Mouse (Mus musculus): ENCODE measurements around the gene Gm9507. TPM values are rescaled to one million over a fixed set of nuclear protein-coding genes. Genes with fewer than 3 reads are reported as not detected.

Gene Gm9507
- polyA plus RNA-seq (2016; fragmentation: Nextera tagmentation; extraction: Ambion mirVana): not detected in 2 replicates

DNA sequence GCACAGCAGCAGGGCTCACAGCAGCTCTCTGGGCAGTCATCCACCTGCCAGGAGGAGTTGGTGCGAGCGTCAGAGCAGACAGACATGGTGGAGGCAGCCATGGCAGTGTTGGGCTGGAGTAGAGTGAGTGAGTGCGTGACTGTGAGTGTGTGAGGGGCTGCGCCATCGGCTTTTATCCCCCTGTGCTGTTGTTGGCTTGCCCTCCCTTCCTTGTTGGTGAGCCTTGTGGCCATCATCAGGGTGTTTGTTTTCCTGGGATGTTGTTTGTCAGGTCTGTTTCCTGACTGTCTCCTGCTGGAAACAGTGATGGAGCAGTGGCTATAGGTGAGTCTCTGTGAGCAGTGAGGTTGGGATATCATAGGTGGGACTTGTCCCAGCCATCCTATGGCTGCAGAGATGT, at the start of gene Gm9507:
TSS of gene Gm9507 (minus strand) at position 101 of the 400 bp plus-strand sequence.
- 74% methylated on average over 5 of the region's 5 CpGs for WGBS

DNA sequence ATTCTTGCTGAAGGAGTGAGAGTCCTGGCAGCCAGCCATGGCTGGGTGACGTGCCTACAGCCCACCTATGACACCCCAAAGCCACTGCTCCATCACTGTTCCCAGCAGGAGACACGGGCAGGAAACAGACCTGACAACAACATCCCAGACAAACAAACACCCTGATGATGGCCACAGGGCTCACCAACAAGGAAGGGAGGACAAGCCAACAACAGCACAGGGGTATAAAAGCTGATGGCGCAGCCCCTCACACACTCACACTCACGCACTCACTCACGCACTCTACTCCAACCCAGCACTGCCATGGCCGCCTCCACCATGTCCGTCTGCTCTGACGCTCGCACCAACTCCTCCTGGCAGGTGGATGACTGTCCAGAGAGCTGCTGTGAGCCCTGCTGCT, 40.9 kb upstream of the Gm9507 start, which contains the start of gene Gm10318:
TSS of gene Gm10318 (plus strand) at position 301 of the 400 bp plus-strand sequence.
- 74% methylated on average over 9 of the region's 9 CpGs for WGBS
- DNase-seq (ENCODE audit: low spot score): no peak
- Histone ChIP-seq H3K27me3 (ENCODE audit: low read depth, poor library complexity, severe bottlenecking) (no peaks in the 10 kb centered on the region), H3K27ac (no peak within 1 kb of the TSS), H3K9me3 (replicated peaks) (no peaks in the 10 kb centered on the region), H3K4me3 (no peak within 1 kb of the TSS), H3K4me1 (0 out of 2 replicates have a peak, but pooled peaks cover 2% of the 10 kb centered on the region), H3K36me3 (no peaks in the 10 kb centered on the region)

More for the DNA sequence above, at the start of gene Gm9507:
- Histone ChIP-seq H3K9me3 (replicated peaks) (no peaks in the 10 kb centered on the region; the same call in 1 of the 2 replicates), H3K27ac (no peak within 1 kb of the TSS), H3K27me3 (ENCODE audit: low read depth, poor library complexity, severe bottlenecking) (no peaks in the 10 kb centered on the region), H3K4me3 (no peak within 1 kb of the TSS), H3K36me3 (no peaks in the 10 kb centered on the region), H3K4me1 (peaks cover 4% of the 10 kb centered on the region; the same call in 1 of the 2 replicates)
- no peak for DNase-seq (ENCODE audit: low spot score)

DNA sequence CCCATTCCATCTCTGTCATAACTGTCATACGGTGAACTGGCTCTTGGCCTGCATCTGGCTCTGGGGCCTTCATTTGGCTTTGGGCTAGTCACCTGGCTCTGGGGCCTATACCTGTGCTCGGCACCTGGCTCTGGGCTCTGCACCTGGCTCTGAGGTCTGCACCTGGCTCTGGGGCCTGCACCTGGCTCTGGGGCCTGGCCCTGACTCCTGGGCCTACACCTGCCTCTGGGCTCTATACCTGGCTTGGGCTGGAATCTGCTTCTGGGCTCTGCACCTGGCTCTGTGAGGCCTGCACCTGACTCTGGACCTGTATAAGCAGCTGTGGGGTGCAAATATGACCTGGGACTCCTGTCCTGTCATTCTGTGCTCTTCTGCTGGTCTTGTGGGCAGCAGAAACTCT, 35.9 kb upstream of the Gm9507 start:
- H3K4me3 ChIP-seq: no peak overlapping the region
- 90% methylated on average over 2 of the region's 2 CpGs for WGBS
- H3K4me1 ChIP-seq: no peaks in the 10 kb centered on the region
- no peaks in the 10 kb centered on the region for H3K36me3 ChIP-seq
- no peak overlapping the region for H3K27ac ChIP-seq
- no peak for DNase-seq (ENCODE audit: low spot score)
- no peaks in the 10 kb centered on the region for H3K27me3 ChIP-seq (ENCODE audit: low read depth, poor library complexity, severe bottlenecking)
- no peaks in the 10 kb centered on the region; the same call in 1 of the 2 replicates for H3K9me3 ChIP-seq (replicated peaks)

DNA sequence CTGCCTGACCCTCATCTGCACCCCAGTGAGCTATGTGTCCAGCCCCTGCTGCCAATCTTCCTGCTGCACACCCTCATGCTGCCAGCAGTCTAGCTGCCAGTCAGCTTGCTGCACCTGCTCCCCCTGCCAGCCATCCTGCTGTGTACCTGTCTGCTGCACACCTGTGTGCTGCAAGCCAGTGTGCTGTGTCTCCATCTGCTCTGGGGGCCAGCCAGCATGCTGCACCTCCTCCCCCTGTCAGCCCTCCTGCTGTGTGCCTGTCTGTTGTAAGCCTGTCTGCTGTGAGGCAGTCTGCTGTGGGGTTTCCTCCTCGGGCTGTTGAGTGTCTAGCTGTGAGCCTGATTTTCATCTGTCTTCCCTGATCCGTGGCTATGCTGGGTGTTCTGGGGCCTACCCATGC, 35.3 kb upstream of the Gm9507 start:
- DNase-seq (ENCODE audit: low spot score): no peak
- H3K4me1 ChIP-seq: no peaks in the 10 kb centered on the region
- no peaks in the 10 kb centered on the region for H3K27me3 ChIP-seq (ENCODE audit: low read depth, poor library complexity, severe bottlenecking)
- H3K27ac ChIP-seq: no peak overlapping the region
- H3K36me3 ChIP-seq: no peaks in the 10 kb centered on the region
- H3K4me3 ChIP-seq: no peak overlapping the region
- H3K9me3 ChIP-seq (replicated peaks): no peaks in the 10 kb centered on the region; the same call in 1 of the 2 replicates
- 26% methylated on average over 2 of the region's 2 CpGs for WGBS

DNA sequence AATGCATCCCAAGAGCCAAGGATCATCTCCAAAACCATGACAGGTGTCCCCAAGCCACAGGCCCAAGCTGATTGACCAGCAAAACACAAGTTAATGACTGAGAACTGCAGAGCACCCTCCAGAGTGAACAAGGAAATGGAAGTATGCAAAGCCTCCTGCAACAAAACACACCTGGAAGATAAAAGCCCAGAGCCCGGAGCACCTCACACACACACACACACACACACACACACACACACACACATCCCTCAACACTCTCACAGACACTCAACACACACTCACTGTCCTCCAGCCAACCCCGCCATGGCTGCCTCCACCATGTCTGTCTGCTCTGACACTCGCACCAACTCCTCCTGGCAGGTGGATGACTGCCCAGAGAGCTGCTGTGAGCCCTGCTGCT, 34.9 kb upstream of the Gm9507 start, which contains the start of gene Gm36176:
TSS of gene Gm36176 (plus strand) at position 301 of the 400 bp plus-strand sequence.
- WGBS: 73% methylated on average over 3 of the region's 3 CpGs
- Histone ChIP-seq H3K9me3 (replicated peaks) (no peaks in the 10 kb centered on the region; the same call in 1 of the 2 replicates), H3K27ac (no peak within 1 kb of the TSS), H3K27me3 (ENCODE audit: low read depth, poor library complexity, severe bottlenecking) (no peaks in the 10 kb centered on the region), H3K4me3 (no peak within 1 kb of the TSS), H3K4me1 (no peaks in the 10 kb centered on the region), H3K36me3 (no peaks in the 10 kb centered on the region)
- DNase-seq (ENCODE audit: low spot score): no peak

DNA sequence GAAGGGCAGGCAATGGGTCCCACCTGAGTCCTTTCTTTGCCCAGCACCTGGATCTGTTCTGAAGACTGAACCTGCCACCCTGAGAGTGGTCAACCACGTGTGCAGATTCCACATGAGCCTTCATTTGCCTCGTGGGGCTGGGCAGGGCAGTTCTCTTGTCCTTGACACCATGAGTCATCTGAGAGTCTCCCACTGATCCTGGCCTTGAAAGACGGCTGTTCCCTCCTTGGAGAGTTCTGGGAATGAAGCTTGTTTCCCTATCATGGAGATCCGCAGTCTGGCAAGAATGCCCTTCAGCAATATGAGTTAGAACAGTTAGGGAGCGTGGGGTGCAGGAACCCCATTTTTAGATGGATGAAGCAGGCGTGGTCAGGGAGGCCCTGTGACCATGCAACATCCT, 27.4 kb upstream of the Gm9507 start:
- H3K9me3 ChIP-seq (replicated peaks): no peaks in the 10 kb centered on the region; the same call in 1 of the 2 replicates
- H3K27me3 ChIP-seq (ENCODE audit: low read depth, poor library complexity, severe bottlenecking): no peaks in the 10 kb centered on the region
- H3K27ac ChIP-seq: no peak overlapping the region
- no peaks in the 10 kb centered on the region for H3K36me3 ChIP-seq
- 86% methylated on average over 6 of the region's 6 CpGs for WGBS
- DNase-seq (ENCODE audit: low spot score): no peak
- no peak overlapping the region for H3K4me3 ChIP-seq
- H3K4me1 ChIP-seq: no peaks in the 10 kb centered on the region

DNA sequence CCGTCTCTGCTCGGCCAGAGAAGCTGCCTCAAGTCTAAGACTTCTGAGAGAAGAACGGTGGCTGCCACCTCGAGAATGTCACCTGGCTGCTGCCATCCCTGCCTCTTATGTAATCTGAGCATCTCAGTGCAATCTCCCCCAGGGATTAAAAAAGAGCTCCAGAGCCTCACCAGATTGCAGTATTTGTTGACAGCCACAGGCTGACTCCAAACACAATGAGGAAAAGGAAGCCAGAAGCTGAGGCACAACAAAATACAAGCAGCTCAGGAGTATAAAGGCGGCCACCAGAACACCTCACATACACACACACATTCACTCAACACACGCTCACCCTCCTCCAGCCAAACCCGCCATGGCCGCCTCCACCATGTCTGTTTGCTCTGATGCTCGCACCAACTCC, 24.0 kb upstream of the Gm9507 start, which contains the start of gene Krtap10-10:
TSS of gene Krtap10-10 (plus strand) at position 301 of the 400 bp plus-strand sequence.
- no peaks in the 10 kb centered on the region for H3K4me1 ChIP-seq
- 80% methylated on average over 8 of the region's 9 CpGs for WGBS

DNA sequence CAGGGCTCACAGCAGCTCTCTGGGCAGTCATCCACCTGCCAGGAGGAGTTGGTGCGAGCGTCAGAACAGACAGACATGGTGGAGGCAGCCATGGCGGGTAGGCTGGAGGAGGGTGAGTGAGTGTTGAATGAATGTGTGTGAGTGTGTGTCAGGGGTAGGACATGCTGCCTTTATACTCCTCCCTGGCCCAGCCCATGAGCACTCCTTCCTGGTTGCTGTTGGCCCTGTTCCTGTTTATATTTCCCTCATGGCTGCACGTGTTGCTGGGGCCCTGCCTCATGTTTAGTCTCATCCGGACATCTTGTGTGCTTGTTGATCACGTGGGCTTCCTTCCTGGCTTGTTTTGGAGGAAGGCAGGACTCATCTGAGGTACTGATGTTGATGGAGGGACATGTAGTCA, 15.3 kb upstream of the Gm9507 start, which contains the start of gene Krtap10-4:
TSS of gene Krtap10-4 (minus strand) at position 145 of the 400 bp plus-strand sequence.
- Histone ChIP-seq H3K9me3 (replicated peaks) (no peaks in the 10 kb centered on the region), H3K36me3 (no peaks in the 10 kb centered on the region), H3K4me3 (no peak within 1 kb of the TSS), H3K27ac (no peak within 1 kb of the TSS), H3K4me1 (0 out of 2 replicates have a peak, but pooled peaks cover 3% of the 10 kb centered on the region), H3K27me3 (ENCODE audit: low read depth, poor library complexity, severe bottlenecking) (no peaks in the 10 kb centered on the region)
- WGBS: 84% methylated on average over 6 of the region's 6 CpGs
- DNase-seq (ENCODE audit: low spot score): no peak

More for the DNA sequence above, 24.0 kb upstream of the Gm9507 start, which contains the start of gene Krtap10-10:
- no peak within 1 kb of the TSS for H3K4me3 ChIP-seq
- DNase-seq (ENCODE audit: low spot score): no peak
- H3K27me3 ChIP-seq (ENCODE audit: low read depth, poor library complexity, severe bottlenecking): no peaks in the 10 kb centered on the region
- H3K9me3 ChIP-seq (replicated peaks): no peaks in the 10 kb centered on the region
- H3K36me3 ChIP-seq: no peaks in the 10 kb centered on the region
- H3K27ac ChIP-seq: no peak within 1 kb of the TSS

DNA sequence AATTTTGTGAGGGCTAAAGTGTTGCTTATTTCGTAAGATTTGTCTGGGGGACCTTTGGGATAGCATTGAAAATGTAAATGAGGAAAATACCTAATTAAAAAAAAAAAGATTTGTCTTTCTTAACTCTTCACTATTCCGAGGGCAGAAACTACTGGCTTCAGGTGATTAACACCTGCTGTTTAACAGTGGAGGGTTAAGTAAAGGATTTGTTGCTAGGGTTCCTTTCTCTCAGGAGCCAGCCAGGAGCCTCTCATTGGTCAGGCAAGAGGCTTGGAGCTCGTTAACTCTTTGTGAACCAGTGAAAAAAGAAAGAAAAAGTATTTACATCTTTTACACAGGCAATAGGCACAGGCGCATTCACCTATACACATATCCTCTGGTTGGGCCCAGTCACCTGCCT, 7.6 kb upstream of the Gm9507 start:
- no peak overlapping the region for H3K4me3 ChIP-seq
- peaks cover 8% of the 10 kb centered on the region; the same call in 1 of the 2 replicates for H3K4me1 ChIP-seq
- no peaks in the 10 kb centered on the region for H3K36me3 ChIP-seq
- 45% methylated on average over 4 of the region's 4 CpGs for WGBS
- H3K27me3 ChIP-seq (ENCODE audit: low read depth, poor library complexity, severe bottlenecking): no peaks in the 10 kb centered on the region
- no peaks in the 10 kb centered on the region for H3K9me3 ChIP-seq (replicated peaks)
- H3K27ac ChIP-seq: no peak overlapping the region
- no peak for DNase-seq (ENCODE audit: low spot score)

DNA sequence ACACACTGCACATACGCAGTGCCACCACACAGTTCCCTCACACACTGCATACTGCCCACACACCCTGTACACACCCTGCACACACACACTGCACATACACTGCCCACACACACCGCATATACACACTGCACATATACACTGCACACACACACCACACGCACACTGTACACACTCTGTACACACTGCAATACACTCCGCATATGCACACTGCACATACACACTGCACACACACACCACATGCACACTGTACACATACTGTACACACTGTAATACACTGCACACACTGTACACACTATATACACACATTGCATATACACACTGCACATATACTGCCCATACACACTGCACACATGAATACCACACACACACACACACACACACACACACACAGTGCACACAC, 6.9 kb upstream of the Gm9507 start:
- 96% methylated on average over 4 of the region's 4 CpGs for WGBS
- Histone ChIP-seq H3K4me3 (no peak overlapping the region), H3K36me3 (no peaks in the 10 kb centered on the region), H3K27ac (no peak overlapping the region), H3K27me3 (ENCODE audit: low read depth, poor library complexity, severe bottlenecking) (no peaks in the 10 kb centered on the region), H3K9me3 (replicated peaks) (no peaks in the 10 kb centered on the region), H3K4me1 (peaks cover 8% of the 10 kb centered on the region; the same call in 1 of the 2 replicates)
- no peak for DNase-seq (ENCODE audit: low spot score)

DNA sequence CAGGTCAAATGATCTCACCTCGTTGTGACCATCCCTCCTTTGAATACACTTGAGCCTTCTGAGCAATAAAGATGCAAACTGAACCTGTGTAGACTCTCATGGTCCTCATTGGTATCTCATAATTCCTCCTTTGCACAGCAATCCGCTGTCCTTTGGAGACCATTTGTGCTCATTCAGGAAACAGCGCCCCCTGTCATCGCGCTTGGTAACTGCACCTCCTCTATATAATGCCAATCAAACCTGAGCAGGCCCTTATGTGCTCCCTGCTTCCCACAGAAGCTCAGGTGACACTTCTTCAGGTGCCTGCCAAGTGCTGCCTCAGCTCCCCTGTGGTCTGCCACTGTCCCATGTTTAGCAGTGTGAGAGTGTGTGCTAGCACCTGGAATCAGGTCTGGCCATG, 3.9 kb upstream of the Gm9507 start:
- H3K27me3 ChIP-seq (ENCODE audit: low read depth, poor library complexity, severe bottlenecking): no peaks in the 10 kb centered on the region
- peak; percentile 60 for DNase-seq (ENCODE audit: low spot score)
- H3K36me3 ChIP-seq: no peaks in the 10 kb centered on the region
- H3K4me3 ChIP-seq: no peak overlapping the region
- no peak overlapping the region for H3K27ac ChIP-seq
- no peaks in the 10 kb centered on the region for H3K9me3 ChIP-seq (replicated peaks)
- peaks cover 8% of the 10 kb centered on the region; the same call in 1 of the 2 replicates for H3K4me1 ChIP-seq
- 27% methylated on average over 5 of the region's 5 CpGs for WGBS

DNA sequence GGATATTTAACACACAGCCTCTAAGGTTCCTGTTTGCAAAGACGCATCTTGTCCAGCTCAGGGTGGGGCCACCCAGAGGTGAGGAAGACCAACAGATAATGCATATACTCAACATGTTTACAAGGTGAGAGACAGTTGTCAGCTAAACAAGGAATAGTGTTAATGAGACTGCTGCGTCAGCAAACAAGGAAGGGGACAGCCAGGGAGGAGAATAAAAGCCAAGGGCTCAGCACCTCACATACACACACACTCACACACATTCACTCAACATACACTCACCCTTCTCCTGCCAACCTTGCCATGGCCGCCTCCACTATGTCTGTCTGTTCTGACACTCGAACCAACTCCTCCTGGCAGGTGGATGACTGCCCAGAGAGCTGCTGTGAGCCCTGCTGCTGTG, 2.7 kb upstream of the Gm9507 start, which contains the start of gene Gm2696:
TSS of gene Gm2696 (plus strand) at position 301 of the 400 bp plus-strand sequence.
- H3K27ac ChIP-seq: no peak within 1 kb of the TSS
- peaks cover 8% of the 10 kb centered on the region; the same call in 1 of the 2 replicates for H3K4me1 ChIP-seq
- no peaks in the 10 kb centered on the region for H3K36me3 ChIP-seq
- WGBS: 47% methylated on average over 4 of the region's 4 CpGs
- H3K9me3 ChIP-seq (replicated peaks): no peaks in the 10 kb centered on the region
- DNase-seq (ENCODE audit: low spot score): no peak
- no peaks in the 10 kb centered on the region for H3K27me3 ChIP-seq (ENCODE audit: low read depth, poor library complexity, severe bottlenecking)
- no peak within 1 kb of the TSS for H3K4me3 ChIP-seq

DNA sequence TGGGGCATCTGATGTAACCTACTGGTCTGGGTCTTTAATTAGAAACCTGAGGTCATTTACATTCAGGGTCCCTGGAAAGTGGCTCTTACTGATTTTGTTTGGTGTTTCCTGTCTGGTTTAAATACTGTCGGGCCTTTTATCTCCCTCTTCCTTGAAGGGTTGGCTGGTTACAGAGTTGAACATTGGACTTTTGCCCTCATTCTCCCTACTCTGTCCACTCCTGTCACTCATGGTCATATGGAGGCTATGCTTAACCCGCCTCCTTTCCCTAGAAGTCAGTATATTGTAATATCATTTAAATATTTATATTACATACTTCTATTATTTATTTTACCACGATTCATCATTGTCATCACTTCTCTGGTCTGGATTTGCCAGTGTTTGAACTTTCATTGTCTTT, 7.5 kb downstream of the Gm9507 start:
- H3K27ac ChIP-seq: no peak overlapping the region
- H3K4me3 ChIP-seq: no peak overlapping the region
- H3K4me1 ChIP-seq: peaks cover 2% of the 10 kb centered on the region; the same call in 1 of the 2 replicates
- H3K36me3 ChIP-seq: no peaks in the 10 kb centered on the region
- WGBS: 87% methylated on average over 3 of the region's 3 CpGs
- DNase-seq (ENCODE audit: low spot score): no peak
- H3K27me3 ChIP-seq (ENCODE audit: low read depth, poor library complexity, severe bottlenecking): no peaks in the 10 kb centered on the region
- H3K9me3 ChIP-seq (replicated peaks): no peaks in the 10 kb centered on the region; the same call in 1 of the 2 replicates

Data from limb, embryonic 10.5 days (tissue).